Comparison of ENCODE assay signal across 13 mouse cellular contexts in genomic region chr15:95210551-95210950, GRCm38 (mm10).
"Had no signal": no experiment of that assay in that cellular context is flagged by ENCODE, and none has a peak within 500 bp of the region (broad histone marks: within the 10 kb centered on the region; RNA-seq: fewer than 3 reads in every experiment).

No protein-coding gene starts in this region.

- H3K4me2 ChIP-seq: limb, embryonic 13.5 days; liver, embryonic 11.5 days; liver, embryonic 15.5 days; midbrain, embryonic 12.5 days had no signal

- DNase-seq: kidney, adult 2 months; lung, adult 2 months; lung, postnatal 10 days; right cerebral cortex, adult 18-20 months; right cerebral cortex, postnatal 25 days; thymus, postnatal 36 days had no signal

- H3K36me3 ChIP-seq: limb, embryonic 13.5 days; liver, embryonic 15.5 days; midbrain, embryonic 12.5 days had no signal

- H3K27ac ChIP-seq: left cerebral cortex, adult 2 months; limb, embryonic 13.5 days; liver, embryonic 15.5 days; macrophage; midbrain, embryonic 12.5 days had no signal

- H3K27me3 ChIP-seq: limb, embryonic 13.5 days; liver, embryonic 15.5 days; megakaryocyte, embryonic 14.5 days; midbrain, embryonic 12.5 days had no signal

- H3K4me1 ChIP-seq: limb, embryonic 13.5 days; liver, embryonic 15.5 days; megakaryocyte, embryonic 14.5 days; midbrain, embryonic 12.5 days had no signal

- H3K4me3 ChIP-seq: left cerebral cortex, adult 2 months; limb, embryonic 13.5 days; liver, embryonic 15.5 days; megakaryocyte, embryonic 14.5 days; midbrain, embryonic 12.5 days had no signal

- H3K9me3 ChIP-seq: limb, embryonic 13.5 days; midbrain, embryonic 12.5 days had no signal

- H3K9ac ChIP-seq: limb, embryonic 13.5 days; liver, embryonic 15.5 days; midbrain, embryonic 12.5 days had no signal
